Mouse (Mus musculus) T-helper 17 cell (primary cell): ENCODE data around the gene Angel2.

Experiments
- in situ Hi-C, 2 experiments: fragments of 300-600 bp; cut with MboI, MseI; formaldehyde crosslinking; loops; 1 replicate in 1 of 2; 2 replicates in 1 of 2; pipeline ENCODE4 v1.15.1; 2025; ENCODE audit warnings: high pct_unique_total_duplicates in 2 of 2

The Angel2 gene

DNA sequence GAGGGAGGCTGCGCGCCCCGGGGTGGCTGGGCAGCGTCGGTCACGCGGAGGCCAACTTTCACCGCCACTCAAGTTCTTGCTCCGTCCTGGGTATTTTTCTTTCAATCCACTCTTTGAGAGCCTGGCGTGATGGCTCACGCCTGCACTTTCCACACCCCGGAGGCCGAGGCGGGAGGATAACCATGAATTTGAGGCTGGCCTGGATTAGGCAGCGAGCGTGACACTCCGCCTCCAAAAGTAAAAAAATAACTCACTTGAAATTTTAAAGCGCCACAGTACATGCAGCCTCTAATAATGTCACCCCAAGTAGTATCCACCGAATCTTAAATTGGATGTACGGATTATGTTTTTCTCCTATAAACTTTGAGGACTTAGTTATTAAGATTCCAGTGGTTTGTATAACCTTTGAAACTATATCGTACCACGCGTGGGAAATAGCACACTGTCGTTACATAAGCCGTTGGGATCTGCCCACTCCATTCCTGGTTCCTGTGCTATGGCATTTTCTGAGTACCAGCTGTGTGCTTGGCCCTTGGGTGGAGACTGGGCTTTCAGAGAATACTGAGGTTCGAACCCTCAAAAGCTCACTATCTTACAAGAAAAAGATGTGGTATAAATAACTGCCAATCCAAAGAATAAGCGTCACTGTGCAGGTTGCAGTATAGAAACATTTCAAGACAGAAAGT, 4.2 kb downstream of the Angel2 start:
- in situ Hi-C loops: loop anchor here in 1 of 2 experiments (10.0 kb wide), 1 partner anchor 1206 kb away; the partner anchor contains the start of gene Rcor3

DNA sequence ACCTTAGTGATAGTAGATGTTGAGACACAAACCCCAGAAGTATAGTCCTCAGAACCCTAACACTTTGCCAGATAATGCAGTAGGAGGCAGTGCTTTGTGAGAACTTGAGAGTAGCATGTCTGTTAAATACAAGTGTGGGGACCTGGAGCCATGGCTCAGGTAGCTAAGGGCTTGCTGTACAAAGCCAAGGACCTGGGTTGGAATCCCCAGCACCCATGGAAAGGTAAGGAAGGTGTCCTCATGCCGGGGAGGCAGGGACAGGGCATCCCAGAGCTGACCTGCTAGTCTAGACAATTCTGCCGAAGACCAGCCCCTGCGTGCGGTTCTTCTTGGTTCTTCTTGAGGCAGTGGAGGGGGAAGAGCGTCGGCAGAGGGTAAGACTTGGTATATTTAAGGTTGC, 5.3 kb downstream of the Angel2 start:
- in situ Hi-C loops: loop anchor here in 1 of 2 experiments (10.0 kb wide), 1 partner anchor 645 kb away; the partner anchor contains the start of genes Dtl and Ints7

DNA sequence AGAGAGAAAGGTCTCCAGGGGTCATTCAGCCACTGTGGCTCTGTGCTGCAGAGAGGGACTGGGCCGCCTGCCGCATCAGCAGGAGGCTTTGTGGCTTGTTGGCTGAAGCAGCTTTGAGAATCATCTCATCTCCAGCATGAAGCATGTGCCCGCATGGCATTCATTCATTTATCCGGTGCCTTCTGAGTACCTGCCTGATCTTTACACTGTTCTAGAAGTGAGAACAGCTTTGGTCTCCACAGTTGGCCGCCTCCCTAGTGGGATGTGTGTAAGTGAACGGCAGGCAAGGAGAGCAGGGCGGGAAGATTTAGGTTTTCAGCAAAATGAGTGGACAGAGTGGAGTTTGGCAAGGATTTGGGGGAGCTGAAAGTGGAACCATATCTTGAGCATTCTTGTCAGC, 14.9 kb downstream of the Angel2 start:
- in situ Hi-C loops: loop anchor here (5.0 to 10.0 kb wide), 4 partner anchors 52 to 635 kb away; partner anchors contain the start of genes Dtl (in 1 of the 2), Ints7 (in 1 of the 2), Nsl1 (in 1 of the 2) and Tatdn3 (in 1 of the 2)

DNA sequence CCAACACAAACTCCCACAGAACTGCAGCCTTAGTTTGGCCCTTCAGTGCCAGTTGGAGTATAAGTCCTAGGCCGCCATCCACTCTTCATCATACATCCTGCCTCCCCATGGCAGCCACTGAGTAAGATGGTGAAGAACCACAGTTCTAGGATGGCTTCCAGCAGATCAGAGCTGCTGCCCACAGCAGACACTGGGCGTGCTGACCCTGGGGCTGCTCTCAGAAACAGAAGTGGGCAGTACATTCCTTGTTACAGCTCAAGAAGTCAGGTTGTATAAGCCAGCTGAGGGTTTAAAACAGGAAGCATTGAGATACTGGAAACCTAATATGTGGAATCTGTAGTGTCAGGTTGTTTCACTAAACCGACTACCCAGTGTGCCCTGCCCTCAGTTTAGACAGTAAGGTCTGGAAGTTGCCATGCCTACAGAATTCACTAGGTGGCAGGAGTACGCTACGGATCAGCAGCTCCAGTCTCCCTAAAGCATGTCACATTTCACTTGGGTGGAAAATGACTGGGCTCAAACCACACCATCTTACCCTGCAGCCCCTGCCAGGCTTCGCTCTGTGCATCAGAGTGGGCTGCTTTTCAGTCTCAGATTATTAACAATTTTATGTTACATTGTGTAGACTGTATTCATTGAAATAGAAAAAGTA, 19.3 kb downstream of the Angel2 start:
- in situ Hi-C loops: loop anchor here (5.0 to 10.0 kb wide), 3 partner anchors 48 to 121 kb away; partner anchors contain the start of genes Nsl1 (in 1 of the 2) and Tatdn3 (in 1 of the 2)

- in situ Hi-C loops: loop anchor here (10.0 kb wide), 2 partner anchors 107 to 117 kb away; partner anchors contain the start of genes Nsl1 (in 1 of the 2) and Tatdn3 (in 1 of the 2)
Measured at GRCm38 (mm10) chr1:190947986-190948385, 23.1 kb downstream of the Angel2 start.

DNA sequence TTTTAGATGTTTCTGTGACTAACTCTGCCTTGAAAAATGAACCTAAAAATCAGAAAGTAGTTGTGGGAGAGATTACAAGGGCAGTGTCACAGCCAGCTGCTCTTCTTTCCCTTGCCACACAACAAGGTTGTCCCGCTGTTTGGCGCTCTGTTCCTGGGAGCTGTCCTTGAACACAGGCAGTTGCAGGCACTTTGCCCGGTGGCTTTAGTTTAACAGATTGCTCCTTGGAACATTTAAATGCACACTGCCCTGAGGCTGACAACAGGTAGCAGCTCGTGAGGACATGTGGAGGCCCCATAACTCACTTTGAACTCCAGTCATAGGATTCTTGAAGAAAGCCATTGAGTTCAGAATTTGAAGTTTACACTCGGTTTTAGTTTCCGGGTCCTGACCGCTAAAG, 23.5 kb downstream of the Angel2 start:
- in situ Hi-C loops: loop anchor here (10.0 kb wide), 2 partner anchors 106 to 116 kb away; partner anchors contain the start of genes Nsl1 (in 1 of the 2) and Tatdn3 (in 1 of the 2)

DNA sequence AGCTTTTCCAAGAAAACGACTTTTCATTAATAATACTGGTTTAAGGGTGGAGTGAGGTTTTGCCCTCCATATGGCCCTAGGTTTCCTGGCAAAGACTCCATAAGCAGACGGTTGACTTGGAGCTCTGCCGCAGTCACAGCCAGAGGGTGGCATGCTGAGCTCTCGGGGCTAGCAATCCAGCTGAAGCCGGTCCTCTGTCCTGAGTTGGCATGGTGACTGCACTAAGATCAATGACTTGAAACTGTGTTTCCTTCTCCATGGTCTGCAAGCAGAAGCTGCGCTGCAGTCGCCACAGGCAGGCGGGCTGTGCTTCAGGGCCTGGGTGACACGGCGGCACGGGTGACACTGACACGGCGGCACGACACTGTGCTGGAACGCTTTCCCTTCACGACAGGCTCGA, 23.9 kb downstream of the Angel2 start:
- in situ Hi-C loops: loop anchor here (10.0 kb wide), 2 partner anchors 106 to 116 kb away; partner anchors contain the start of genes Nsl1 (in 1 of the 2) and Tatdn3 (in 1 of the 2)

- in situ Hi-C loops: no loop called here
Measured at GRCm38 (mm10) chr1:190951014-190951413, 26.1 kb downstream of the Angel2 start.

DNA sequence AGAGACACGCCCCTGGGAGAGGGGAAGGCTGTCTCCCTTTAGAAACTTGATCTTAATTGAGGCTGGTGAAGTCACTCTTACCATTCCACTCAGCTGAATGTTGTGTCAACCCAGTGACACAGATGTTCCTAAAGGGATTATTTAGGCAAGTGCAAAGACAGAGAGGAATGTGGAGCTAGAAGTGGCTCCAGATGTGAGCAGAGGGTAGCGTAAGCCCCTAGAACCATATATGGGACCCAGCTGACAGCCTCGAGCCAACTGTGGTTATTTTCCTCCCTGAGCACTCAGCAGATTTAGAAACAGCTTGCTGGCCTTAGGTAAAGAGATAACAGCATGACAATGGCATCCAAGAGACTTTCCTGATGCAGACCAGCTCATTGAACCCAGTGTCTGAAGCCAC, 28.1 kb downstream of the Angel2 start:
- in situ Hi-C loops: no loop called here

DNA sequence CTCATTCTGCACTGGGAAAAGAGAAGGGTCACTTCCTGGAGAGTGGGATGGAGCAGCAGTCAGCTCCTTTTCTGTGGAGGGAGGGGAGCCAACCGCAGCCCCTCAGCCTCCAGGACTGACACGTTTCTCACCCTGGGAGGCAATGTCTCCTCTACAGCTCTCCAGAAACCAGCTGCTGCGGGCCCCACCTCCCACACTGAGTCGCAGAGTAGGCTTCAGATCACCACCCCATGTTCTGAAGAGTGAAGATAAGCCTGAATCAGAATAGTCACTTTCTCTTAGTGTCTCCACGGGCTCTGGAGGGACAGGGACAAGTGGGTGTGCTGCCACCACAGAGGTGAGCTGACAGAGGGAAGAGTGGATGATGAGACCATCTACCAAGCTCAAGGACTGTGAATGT, 33.9 kb downstream of the Angel2 start:
- in situ Hi-C loops: no loop called here

DNA sequence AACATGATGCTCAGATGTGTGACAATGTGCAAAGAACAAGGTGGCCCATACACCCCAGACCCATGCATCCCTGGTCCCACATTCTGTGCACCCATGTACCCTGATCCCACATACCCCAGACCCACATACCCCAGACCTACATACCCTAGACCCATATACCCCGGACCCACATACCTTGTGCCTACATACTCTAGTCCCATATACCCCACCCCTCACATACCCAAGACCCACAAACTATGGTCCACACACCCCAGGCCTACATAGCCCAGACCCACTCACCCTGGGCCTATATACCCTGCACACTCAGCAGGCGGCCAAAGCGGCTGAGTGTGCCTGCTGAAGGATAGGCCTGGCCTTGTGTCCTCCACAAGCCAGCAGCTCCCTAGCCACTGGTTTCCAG, 37.8 kb downstream of the Angel2 start:
- in situ Hi-C loops: no loop called here

DNA sequence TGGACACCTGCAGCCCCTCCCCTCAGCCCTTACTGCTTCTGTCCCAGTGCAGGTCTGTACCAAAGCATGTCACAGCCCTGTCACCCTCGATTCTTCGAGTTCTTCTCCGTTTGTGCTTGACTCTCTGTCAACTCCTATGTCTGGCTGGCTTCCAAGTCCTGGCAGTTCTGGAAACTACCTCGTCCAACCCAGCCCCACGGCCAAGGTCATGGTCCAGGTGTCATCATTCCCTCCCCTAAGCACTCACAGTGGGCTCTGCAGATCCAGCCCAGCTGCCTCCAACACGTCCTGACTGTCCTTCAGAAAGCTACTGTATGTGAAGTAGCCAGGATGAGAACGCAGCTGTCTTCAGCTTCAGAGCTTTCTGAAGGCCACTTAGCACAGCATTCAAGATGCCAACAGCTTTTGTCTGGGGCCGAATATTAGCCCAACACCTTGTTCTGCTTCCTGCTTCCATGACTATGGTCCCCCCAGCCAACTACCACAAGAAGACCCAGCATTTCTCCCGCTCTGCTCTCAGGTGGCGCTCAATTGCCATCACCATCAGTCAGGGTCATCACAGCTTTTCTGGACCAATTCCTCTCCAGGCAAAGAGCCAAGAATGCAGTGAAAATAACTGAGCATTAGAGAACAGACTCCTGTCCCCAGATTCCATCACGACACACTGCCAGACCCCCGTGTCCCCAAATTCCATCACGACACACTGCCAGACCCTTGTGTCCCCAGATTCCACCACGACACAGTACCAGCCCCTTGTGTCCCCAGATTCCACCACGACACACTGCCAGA, 40.3 kb downstream of the Angel2 start:
- in situ Hi-C loops: no loop called here

DNA sequence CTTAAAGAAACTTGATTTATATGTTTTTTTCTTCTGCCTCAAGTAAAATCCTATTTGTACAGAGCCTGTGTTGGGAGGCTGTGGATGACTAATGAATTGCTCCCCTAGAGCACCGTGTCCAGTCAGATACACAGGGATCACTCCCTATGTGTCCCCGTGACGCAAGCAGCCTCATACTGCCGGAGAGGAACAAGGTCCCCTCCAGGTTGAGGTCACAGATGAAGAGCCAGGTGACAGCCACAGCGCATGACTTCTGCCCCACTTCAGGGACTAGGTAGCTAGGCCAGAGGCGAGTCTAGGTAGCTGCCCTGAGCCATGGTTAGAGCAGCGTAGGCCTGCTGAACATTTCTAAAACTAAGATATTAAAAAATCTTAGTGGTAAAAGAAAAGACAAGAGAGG, 43.1 kb downstream of the Angel2 start:
- in situ Hi-C loops: no loop called here

GRCm38 (mm10) chr1:190971708-190972610, 47.0 kb downstream of the Angel2 start:
- in situ Hi-C loops: no loop called here

GRCm38 (mm10) chr1:190972612-190973192, 47.8 kb downstream of the Angel2 start:
- in situ Hi-C loops: no loop called here

DNA sequence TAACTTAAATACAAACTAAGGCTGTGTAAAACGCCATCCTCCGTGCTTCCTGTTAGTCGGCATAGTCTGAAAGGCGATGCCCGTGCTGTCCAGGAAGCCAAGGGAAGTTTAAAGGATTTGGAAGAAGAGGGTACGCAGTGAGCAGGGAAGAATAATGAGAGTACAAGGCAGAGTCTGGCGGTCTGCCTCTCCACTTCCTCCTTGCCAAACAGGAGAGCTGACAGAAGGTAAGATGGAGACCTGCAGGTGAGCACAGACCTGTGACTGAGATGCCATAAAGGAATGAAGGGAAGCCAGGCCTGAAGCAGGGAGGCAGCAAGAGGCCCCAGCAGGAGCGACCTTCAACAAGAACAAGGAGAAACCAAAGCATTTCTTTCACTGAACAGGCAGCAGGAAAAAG, 49.3 kb downstream of the Angel2 start:
- in situ Hi-C loops: no loop called here

DNA sequence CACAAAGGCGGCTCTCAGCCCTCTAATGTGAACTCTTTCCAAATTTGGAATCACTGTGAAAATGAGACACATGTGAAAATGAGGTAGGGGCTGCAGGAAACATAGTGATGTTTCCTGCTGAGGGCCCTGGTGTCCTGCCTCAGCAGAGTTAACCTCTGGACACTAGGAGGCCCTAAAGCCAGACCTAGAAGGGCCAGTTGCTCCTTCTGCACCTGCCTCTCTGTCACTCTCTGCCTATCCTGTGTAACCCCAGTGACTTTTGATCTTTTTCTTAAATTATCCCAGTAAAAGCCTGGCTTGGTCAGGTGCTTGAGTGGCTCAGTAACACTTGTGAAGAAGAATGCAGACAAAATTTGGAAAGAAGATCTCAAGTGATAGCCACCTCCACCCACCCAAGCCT, 49.9 kb downstream of the Angel2 start:
- in situ Hi-C loops: no loop called here

- in situ Hi-C loops: no loop called here
Measured at GRCm38 (mm10) chr1:190976887-190977573, 52.1 kb downstream of the Angel2 start.

- in situ Hi-C loops: no loop called here
Measured at GRCm38 (mm10) chr1:190978001-190978400, 53.1 kb downstream of the Angel2 start.
